22 mouse cellular contexts compared by ENCODE assay signal in genomic region chr10:117894114-117895035, GRCm38 (mm10). TPM values are rescaled to one million over a fixed set of nuclear protein-coding genes. Genes with fewer than 3 reads are reported as not detected.
DNase-seq lines count a peak whose midpoint lies in the region; ATAC-seq lines count a peak whose summit lies in the region.
"Had no signal": no experiment of that assay in that cellular context is flagged by ENCODE, and none has a peak within 500 bp of the region (broad histone marks: within the 10 kb centered on the region; RNA-seq: fewer than 3 reads in every experiment).

No protein-coding gene starts in this region.

- intact Hi-C loops in left cerebral cortex, postnatal 14 days (cut with DNase I): no loop called here

- H3K9me3 ChIP-seq in neural tube, embryonic 15.5 days (replicated peaks): no peaks in the 10 kb centered on the region
- H3K9me3 ChIP-seq: embryonic facial prominence, embryonic 12.5 days; forebrain, embryonic 15.5 days; heart, embryonic 13.5 days; hindbrain, embryonic 13.5 days had no signal

- ATAC-seq in activated CD4-positive, CD25-positive, alpha-beta regulatory T cell, adult 4 months: peak; percentile 19
- no peak for ATAC-seq in neural tube, embryonic 15.5 days (ENCODE audit: low FRiP score)
- ATAC-seq: forebrain, embryonic 15.5 days; hindbrain, postnatal 0 days; intestine, embryonic 16.5 days had no signal

- H3K27ac ChIP-seq in neural tube, embryonic 15.5 days (replicated peaks): no peak overlapping the region
- H3K27ac ChIP-seq: embryonic facial prominence, embryonic 12.5 days; forebrain, embryonic 15.5 days; heart, embryonic 13.5 days; hindbrain, embryonic 13.5 days; hindbrain, postnatal 0 days had no signal

- H3K4me3 ChIP-seq in neural tube, embryonic 15.5 days (replicated peaks): no peak overlapping the region
- H3K4me3 ChIP-seq: embryonic facial prominence, embryonic 12.5 days; forebrain, embryonic 15.5 days; heart, embryonic 13.5 days; hindbrain, embryonic 13.5 days had no signal

- H3K27me3 ChIP-seq in neural tube, embryonic 15.5 days (replicated peaks): no peaks in the 10 kb centered on the region
- H3K27me3 ChIP-seq: CH12.LX; embryonic facial prominence, embryonic 12.5 days; forebrain, embryonic 15.5 days; heart, embryonic 13.5 days had no signal

- peak; percentile 60 for DNase-seq in CD4-positive, CD25-positive, alpha-beta regulatory T cell, adult 2 months (ENCODE audit: low read depth, low spot score)
- peak; percentile 38 for DNase-seq in ES-CJ7 (ENCODE audit: low read depth, low spot score)
- peak; percentile 67 for DNase-seq in naive thymus-derived CD4-positive, alpha-beta T cell, adult 2 months (ENCODE audit: low read depth)
- DNase-seq in layer of hippocampus, adult 9-11 months: no peak
- DNase-seq in left cerebral cortex, postnatal 14 days (ENCODE audit: low spot score in 2 of 2): no peak
- DNase-seq: adrenal gland, postnatal 10 days; cerebellum, adult 11 months; cerebellum, adult 8-10 months; cerebellum, postnatal 14 days; embryo, embryonic 11 days; gastrocnemius, postnatal 14 days; heart, postnatal 36 days; kidney, adult 2 months had no signal

- H3K9ac ChIP-seq in neural tube, embryonic 15.5 days (replicated peaks): no peak overlapping the region
- H3K9ac ChIP-seq: embryonic facial prominence, embryonic 12.5 days; forebrain, embryonic 15.5 days; heart, embryonic 13.5 days; hindbrain, embryonic 13.5 days had no signal

- no peaks in the 10 kb centered on the region for H3K36me3 ChIP-seq in neural tube, embryonic 15.5 days
- H3K36me3 ChIP-seq: embryonic facial prominence, embryonic 12.5 days; forebrain, embryonic 15.5 days; heart, embryonic 13.5 days; hindbrain, embryonic 13.5 days had no signal

- no peak overlapping the region for H3K4me2 ChIP-seq in neural tube, embryonic 15.5 days
- H3K4me2 ChIP-seq: embryonic facial prominence, embryonic 12.5 days; forebrain, embryonic 15.5 days; heart, embryonic 13.5 days; hindbrain, embryonic 13.5 days had no signal

- H3K4me1 ChIP-seq in neural tube, embryonic 15.5 days: no peaks in the 10 kb centered on the region
- H3K4me1 ChIP-seq: forebrain, embryonic 15.5 days; hindbrain, embryonic 13.5 days had no signal

- WGBS in neural tube, embryonic 15.5 days: 94% methylated on average over 17 of the region's 17 CpGs

RNA-seq across cellular contexts. Expression of gene Rap1b, which starts 48.5 kb away (rescaled TPM):
- 100 to 1,000 TPM in 1 of 2 experiments, 10 to 100 TPM in 1; 83.0 to 107 TPM for polyA plus RNA-seq in activated CD4-positive, CD25-positive, alpha-beta regulatory T cell, adult 4 months (2017; shearing (Covaris generic))
- 165 and 174 TPM in 2 replicates for polyA plus RNA-seq in neural tube, embryonic 15.5 days (2015; fragmentation: Nextera tagmentation; extraction: Ambion mirVana)
- 10 to 100 TPM; 76.6 to 76.7 TPM for total RNA-seq in left cerebral cortex, postnatal 14 days (2021)

Comparison
In these comparisons a context has a peak if more than half of its experiments do, and no peak if none do; other contexts are left out.
1. DNase-seq: peak in CD4-positive, CD25-positive, alpha-beta regulatory T cell, adult 2 months (single experiment), ES-CJ7 (single experiment) and naive thymus-derived CD4-positive, alpha-beta T cell, adult 2 months (single experiment); none in layer of hippocampus, adult 9-11 months (single experiment) and left cerebral cortex, postnatal 14 days (0 of 2).